Mouse (Mus musculus): ENCODE results near the gene Rhog. TPM values are rescaled to one million over a fixed set of nuclear protein-coding genes. Genes with fewer than 3 reads are reported as not detected.
A peak's percentile ranks its signal among the peaks of the same experiment; 100 is the strongest.

Rhog gene
- polyA plus RNA-seq, 1 experiment from 2014 or later: 50.6 TPM

- Histone ChIP-seq H3K27ac (no peak overlapping the region), H3K9ac (ENCODE audit: low read depth, low read length) (no peak overlapping the region), H3K4me3 (replicated peaks; ENCODE audit: low read depth, low read length) (no peak overlapping the region), H3K27me3 (ENCODE audit: insufficient read depth, low read length) (no peaks in the 10 kb centered on the region), H3K4me1 (replicated peaks; ENCODE audit: insufficient read depth, low read length) (no peaks in the 10 kb centered on the region), H3K4me2 (ENCODE audit: low read length) (no peak overlapping the region), H3K9me3 (replicated peaks; ENCODE audit: low read length) (no peaks in the 10 kb centered on the region), H3K36me3 (ENCODE audit: insufficient read depth, low read length) (no peaks in the 10 kb centered on the region)
- TF ChIP-seq CTCF (IDR thresholded peaks at IDR 0.05; ENCODE audit: low read depth): no peak
- ATAC-seq (replicated peaks; ENCODE audit: low FRiP score, low read depth): no peak
- DNase-seq (ENCODE audit: low spot score): no peak
Observed at GRCm38 (mm10) chr7:102200996-102201785, 54.7 kb downstream of the Rhog start.

- WGBS: 79% methylated on average over 3 of the region's 3 CpGs
- Histone ChIP-seq H3K27ac (no peak overlapping the region), H3K4me1 (replicated peaks; ENCODE audit: insufficient read depth, low read length) (no peaks in the 10 kb centered on the region), H3K9me3 (replicated peaks; ENCODE audit: low read length) (no peaks in the 10 kb centered on the region), H3K9ac (ENCODE audit: low read depth, low read length) (no peak overlapping the region), H3K4me3 (replicated peaks; ENCODE audit: low read depth, low read length) (no peak overlapping the region), H3K36me3 (ENCODE audit: insufficient read depth, low read length) (no peaks in the 10 kb centered on the region), H3K27me3 (ENCODE audit: insufficient read depth, low read length) (no peaks in the 10 kb centered on the region), H3K4me2 (ENCODE audit: low read length) (no peak overlapping the region)
- no peak for ATAC-seq (replicated peaks; ENCODE audit: low FRiP score, low read depth)
- TF ChIP-seq CTCF (IDR thresholded peaks at IDR 0.05; ENCODE audit: low read depth): no peak
- DNase-seq (ENCODE audit: low spot score): no peak
Observed at GRCm38 (mm10) chr7:102200576-102200975, 55.3 kb downstream of the Rhog start.

GRCm38 (mm10) chr7:102192356-102192755 lies 63.5 kb downstream of the Rhog start:
- peak; percentile 25 for DNase-seq (ENCODE audit: low spot score)
- Histone ChIP-seq H3K9me3 (replicated peaks; ENCODE audit: low read length) (no peaks in the 10 kb centered on the region), H3K4me2 (ENCODE audit: low read length) (no peak overlapping the region), H3K27me3 (ENCODE audit: insufficient read depth, low read length) (no peaks in the 10 kb centered on the region), H3K4me1 (replicated peaks; ENCODE audit: insufficient read depth, low read length) (no peaks in the 10 kb centered on the region), H3K9ac (ENCODE audit: low read depth, low read length) (no peak overlapping the region), H3K27ac (no peak overlapping the region), H3K4me3 (replicated peaks; ENCODE audit: low read depth, low read length) (no peak overlapping the region), H3K36me3 (ENCODE audit: insufficient read depth, low read length) (peaks cover 29% of the 10 kb centered on the region; the same call in 1 of the 2 replicates)
- no peak for ATAC-seq (replicated peaks; ENCODE audit: low FRiP score, low read depth)
- TF ChIP-seq CTCF (IDR thresholded peaks at IDR 0.05; ENCODE audit: low read depth): peak; percentile 49; the same call in 1 of the 2 replicates
- 92% methylated on average over 1 of the region's 1 CpGs for whole genome bisulfite sequencing

Other genes starting within 250 kb of the Rhog start
- 2.0 and 2.1 TPM in 2 replicates for gene Il18bp, start 237.4 kb downstream of the Rhog start, polyA plus RNA-seq (2015; fragmentation: Nextera tagmentation; extraction: Ambion mirVana)
- gene Rnf121, start 190.6 kb downstream of the Rhog start, polyA plus RNA-seq (2015; fragmentation: Nextera tagmentation; extraction: Ambion mirVana): 24.8 and 25.5 TPM in 2 replicates
- 12.6 and 16.4 TPM in 2 replicates for gene Xndc1, start 190.5 kb downstream of the Rhog start, polyA plus RNA-seq (2015; fragmentation: Nextera tagmentation; extraction: Ambion mirVana)
- 0.45 and 0.50 TPM in 2 replicates for gene Xntrpc, start 190.3 kb downstream of the Rhog start, polyA plus RNA-seq (2015; fragmentation: Nextera tagmentation; extraction: Ambion mirVana)
- gene Trpc2, start 172.9 kb downstream of the Rhog start, polyA plus RNA-seq (2015; fragmentation: Nextera tagmentation; extraction: Ambion mirVana): not detected in 2 replicates
- 0.24 and 0.70 TPM in 2 replicates for gene Art1, start 154.3 kb downstream of the Rhog start, polyA plus RNA-seq (2015; fragmentation: Nextera tagmentation; extraction: Ambion mirVana)
- gene Art5, start 146.6 kb downstream of the Rhog start, polyA plus RNA-seq (2015; fragmentation: Nextera tagmentation; extraction: Ambion mirVana): 1.4 and 2.3 TPM in 2 replicates
- gene Chrna10, start 139.2 kb downstream of the Rhog start, polyA plus RNA-seq (2015; fragmentation: Nextera tagmentation; extraction: Ambion mirVana): not detected in 2 replicates
- gene Nup98, start 45.9 kb downstream of the Rhog start, polyA plus RNA-seq (2015; fragmentation: Nextera tagmentation; extraction: Ambion mirVana): 19.1 and 21.1 TPM in 2 replicates
- gene Pgap2, start 45.8 kb downstream of the Rhog start, polyA plus RNA-seq (2015; fragmentation: Nextera tagmentation; extraction: Ambion mirVana): 65.8 and 66.8 TPM in 2 replicates
- 9.7 and 10.3 TPM in 2 replicates for gene Stim1, start 11.8 kb upstream of the Rhog start, polyA plus RNA-seq (2015; fragmentation: Nextera tagmentation; extraction: Ambion mirVana)
- 52.0 and 70.6 TPM in 2 replicates for gene Rrm1, start 185.6 kb upstream of the Rhog start, polyA plus RNA-seq (2015; fragmentation: Nextera tagmentation; extraction: Ambion mirVana)
- gene Olfr543, start 225.6 kb upstream of the Rhog start, polyA plus RNA-seq (2015; fragmentation: Nextera tagmentation; extraction: Ambion mirVana): not detected in 2 replicates
- 0.05 and 0.06 TPM in 2 replicates for gene Olfr544, start 232.3 kb upstream of the Rhog start, polyA plus RNA-seq (2015; fragmentation: Nextera tagmentation; extraction: Ambion mirVana)
- not detected in 2 replicates for gene Olfr545, start 243.5 kb upstream of the Rhog start, polyA plus RNA-seq (2015; fragmentation: Nextera tagmentation; extraction: Ambion mirVana)

Measured in kidney, postnatal 0 days (tissue).